Mouse (Mus musculus) liver, embryonic 14.5 days (tissue): ENCODE measurements around the gene Farp1. TPM values are rescaled to one million over a fixed set of nuclear protein-coding genes. Genes with fewer than 3 reads are reported as not detected.

Source experiments
- ATAC-seq: fragments of 200-750 bp; cut with Nextera tagmentation; 2 replicates; pipeline ENCODE4 v1.8.0; 2017; ENCODE audit warnings: moderate number of reproducible peaks, mild to moderate bottlenecking, moderate library complexity; ENCODE audit not compliant: insufficient read depth
- DNase-seq, 3 experiments: peaks; one replicate each; pipeline ENCODE4 v3.0.0-alpha.2; 2012 to 2013; ENCODE audit warnings: low read depth in 3 of 3, low spot score in 3 of 3
- H3K27ac ChIP-seq: fragments of 300-500 bp; sonication (generic); 2 replicates; pipeline ENCODE4 v1.5.1; 2014; ENCODE audit warnings: moderate library complexity, mild to moderate bottlenecking, control low read depth, inconsistent platforms
- H3K27me3 ChIP-seq: fragments of 300-500 bp; sonication (generic); 2 replicates; pipeline ENCODE4 v1.6.1; 2014; ENCODE audit warnings: mild to moderate bottlenecking, low read length, moderate library complexity; ENCODE audit not compliant: control insufficient read depth, insufficient read depth
- H3K36me3 ChIP-seq: fragments of 300-500 bp; sonication (generic); replicated peaks from 2 replicates; pipeline ENCODE4 v1.6.1; 2014; ENCODE audit warnings: low read depth; ENCODE audit not compliant: control insufficient read depth, insufficient read depth
- H3K4me1 ChIP-seq, 2 experiments: fragments of 200-500 bp in 1 of 2; fragments of 300-500 bp in 1 of 2; sonication (generic) in 1 of 2; replicated peaks; 2 replicates each; pipeline ENCODE4 v1.6.1; 2012 to 2014; ENCODE audit warnings: antibody characterized with exemption in 1 of 2, inconsistent platforms in 1 of 2, low read length in 1 of 2; ENCODE audit not compliant: control insufficient read depth in 2 of 2, insufficient read depth in 2 of 2
- H3K4me2 ChIP-seq: fragments of 300-500 bp; sonication (generic); 2 replicates; pipeline ENCODE4 v1.6.1; 2014; ENCODE audit warnings: low read depth, mild to moderate bottlenecking, control low read depth, moderate library complexity
- H3K4me3 ChIP-seq, 2 experiments: fragments of 200-500 bp in 1 of 2; fragments of 300-500 bp in 1 of 2; sonication (generic) in 1 of 2; 2 replicates each; pipeline ENCODE4 v1.5.1; 2012 to 2014; ENCODE audit warnings: low read depth in 2 of 2, low read length in 2 of 2, mild to moderate bottlenecking in 2 of 2, control low read depth in 1 of 2, inconsistent platforms in 1 of 2, moderate library complexity in 1 of 2; ENCODE audit not compliant: insufficient read depth in 1 of 2
- H3K9ac ChIP-seq: fragments of 300-500 bp; sonication (generic); replicated peaks from 2 replicates; pipeline ENCODE4 v1.6.1; 2014; ENCODE audit warnings: mild to moderate bottlenecking, control low read depth, moderate library complexity
- H3K9me3 ChIP-seq: fragments of 300-500 bp; sonication (generic); 2 replicates; pipeline ENCODE4 v1.6.1; 2016; ENCODE audit warnings: low read length, mixed read lengths; ENCODE audit not compliant: control insufficient read depth
- CTCF ChIP-seq: IDR thresholded peaks from 2 replicates; pipeline ENCODE4 v1.5.1; 2016; ENCODE audit warnings: antibody characterized with exemption, low read depth, control low read depth
- EP300 ChIP-seq: IDR thresholded peaks from 2 replicates; pipeline ENCODE4 v1.6.1; 2016; ENCODE audit warnings: antibody characterized with exemption, low read depth
- WGBS: fragments of 180-500 bp; shearing (Covaris S2); extraction: QIAGEN DNeasy Blood & Tissue Kit; methylation state at CpG from one replicate; pipeline ENCODE4 v1.1.7; 2014; ENCODE audit not compliant: insufficient replicate concordance; 5-methylcytosine and 5-hydroxymethylcytosine counted together
- polyA plus RNA-seq, 2 experiments: library from polyadenylated mRNA; depleted of rRNA in 1 of 2; stranded (reverse) in 1 of 2; unstranded in 1 of 2; fragments of >200 nt; fragmentation: Nextera tagmentation in 1 of 2; extraction: Ambion mirVana in 1 of 2; gene quantifications; 2 replicates each; pipeline versions ENCODE4 v1.2.1 to v1.2.3; 2012 to 2014

The Farp1 gene
- polyA plus RNA-seq, 2 experiments: 3.0 to 4.3 TPM

DNA sequence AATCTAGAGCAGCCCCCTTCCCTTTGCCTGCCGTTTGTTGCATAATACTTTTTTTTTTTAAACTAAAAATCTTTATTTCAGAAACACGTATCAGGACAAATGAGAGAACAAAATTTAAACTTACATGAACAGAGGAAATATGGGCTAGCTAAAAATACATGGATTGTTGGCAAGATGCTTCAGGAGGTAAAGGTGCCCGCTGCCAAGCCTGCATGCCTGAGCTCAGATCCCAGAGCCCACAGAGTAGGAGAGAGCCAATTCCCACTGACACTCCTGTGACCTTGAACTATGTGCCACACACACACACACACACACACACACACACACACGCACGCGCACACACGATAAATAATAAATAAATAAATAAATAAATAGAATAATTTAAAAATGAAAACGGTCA, 29.0 kb upstream of the Farp1 start:
- H3K9me3 ChIP-seq: no peaks in the 10 kb centered on the region
- TF ChIP-seq CTCF (no peak), EP300 (no peak)
- WGBS: 78% methylated on average over 8 of the region's 8 CpGs
- H3K27me3 ChIP-seq: no peaks in the 10 kb centered on the region
- DNase-seq (no peak), ATAC-seq (no peak)
- H3K4me3 ChIP-seq: no peak overlapping the region
- H3K36me3 ChIP-seq: no peaks in the 10 kb centered on the region
- no peak overlapping the region for H3K27ac ChIP-seq
- H3K4me1 ChIP-seq: no peaks in the 10 kb centered on the region
- no peak overlapping the region for H3K9ac ChIP-seq
- no peak overlapping the region for H3K4me2 ChIP-seq

DNA sequence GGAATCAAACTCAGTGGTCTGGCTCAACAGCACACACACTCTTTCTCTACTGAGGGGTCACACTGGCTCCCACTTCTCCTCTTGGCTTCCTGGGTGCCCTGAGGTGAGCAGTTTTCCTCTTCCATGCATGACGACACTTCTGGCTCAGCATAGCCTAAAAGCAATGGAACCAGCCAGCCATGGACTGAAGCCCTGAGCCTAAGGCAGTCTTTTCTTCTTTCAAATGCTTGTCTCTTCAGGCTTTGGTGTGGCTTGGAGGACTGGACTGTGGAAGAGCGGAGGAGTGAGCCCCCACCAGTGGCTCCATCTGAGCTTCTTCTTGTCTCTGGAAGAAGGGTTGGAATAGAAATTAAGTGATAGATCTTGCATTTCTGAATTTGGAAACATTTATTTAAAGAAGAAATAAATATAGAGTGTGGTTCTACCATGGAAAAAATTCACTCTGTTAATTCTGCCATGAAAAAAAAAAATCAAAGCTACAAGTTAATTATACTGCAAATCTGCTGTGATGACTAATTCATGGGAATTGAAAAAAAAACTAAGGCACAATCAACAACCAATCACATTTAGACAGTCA, 19.8 kb upstream of the Farp1 start:
- Histone ChIP-seq H3K9ac (no peak overlapping the region), H3K36me3 (no peaks in the 10 kb centered on the region), H3K4me3 (no peak overlapping the region), H3K27ac (no peak overlapping the region), H3K4me1 (no peaks in the 10 kb centered on the region), H3K27me3 (no peaks in the 10 kb centered on the region), H3K9me3 (no peaks in the 10 kb centered on the region), H3K4me2 (no peak overlapping the region)
- WGBS: 68% methylated on average over 2 of the region's 2 CpGs
- no peak for DNase-seq
- no peak for ATAC-seq
- no peak for TF ChIP-seq CTCF
- no peak for TF ChIP-seq EP300

DNA sequence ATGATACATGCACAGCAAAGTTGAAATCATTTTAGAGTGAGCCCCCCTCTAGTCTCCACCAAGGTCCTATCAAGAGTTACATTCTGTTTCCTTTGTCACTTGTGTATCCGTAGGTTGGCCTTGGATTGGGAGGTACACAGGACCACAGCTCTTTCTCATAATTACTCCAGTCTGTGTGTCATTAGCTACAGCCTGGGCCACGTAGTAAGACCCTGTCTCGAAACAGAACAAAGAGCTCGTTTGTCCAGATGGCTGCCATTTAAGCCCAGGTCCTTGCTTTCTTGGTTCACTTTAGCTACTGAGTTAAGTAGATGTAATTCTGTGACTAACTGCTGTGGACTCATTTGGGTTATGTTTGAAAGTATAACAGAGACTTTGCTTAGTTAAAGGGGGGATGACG, 12.6 kb upstream of the Farp1 start:
- WGBS: 63% methylated on average over 5 of the region's 5 CpGs
- H3K27ac ChIP-seq: no peak overlapping the region
- H3K4me3 ChIP-seq: no peak overlapping the region
- H3K4me2 ChIP-seq: no peak overlapping the region
- no peaks in the 10 kb centered on the region for H3K9me3 ChIP-seq
- no peaks in the 10 kb centered on the region for H3K4me1 ChIP-seq
- no peaks in the 10 kb centered on the region for H3K36me3 ChIP-seq
- DNase-seq: no peak
- no peak for ATAC-seq
- no peaks in the 10 kb centered on the region for H3K27me3 ChIP-seq
- no peak overlapping the region for H3K9ac ChIP-seq
- TF ChIP-seq EP300 (no peak), CTCF (no peak)

DNA sequence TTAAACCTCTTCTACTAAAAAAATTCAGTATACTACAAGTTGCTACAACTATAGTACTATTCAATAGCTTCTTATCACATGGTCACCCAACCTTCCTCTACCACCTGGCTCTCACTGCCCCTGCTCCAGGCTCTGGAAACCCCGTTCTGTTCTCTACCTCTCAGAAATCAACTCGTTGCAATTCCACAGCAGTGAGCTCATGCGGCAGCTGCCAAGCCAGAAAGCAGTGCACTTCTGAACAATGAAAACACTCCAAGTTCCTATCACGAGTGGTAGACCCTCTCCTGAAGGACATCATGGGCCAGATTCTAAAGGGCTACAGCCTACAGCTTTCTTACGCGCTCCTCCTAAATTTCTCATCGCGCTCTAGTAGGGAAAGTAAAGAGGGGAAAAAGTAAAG, 9.6 kb upstream of the Farp1 start:
- Histone ChIP-seq H3K27ac (no peak overlapping the region), H3K9me3 (no peaks in the 10 kb centered on the region), H3K36me3 (no peaks in the 10 kb centered on the region), H3K27me3 (no peaks in the 10 kb centered on the region), H3K4me2 (no peak overlapping the region), H3K4me1 (no peaks in the 10 kb centered on the region), H3K4me3 (no peak overlapping the region), H3K9ac (no peak overlapping the region)
- ATAC-seq: no peak
- TF ChIP-seq EP300 (no peak), CTCF (no peak)
- DNase-seq: no peak
- WGBS: 70% methylated on average over 8 of the region's 8 CpGs

DNA sequence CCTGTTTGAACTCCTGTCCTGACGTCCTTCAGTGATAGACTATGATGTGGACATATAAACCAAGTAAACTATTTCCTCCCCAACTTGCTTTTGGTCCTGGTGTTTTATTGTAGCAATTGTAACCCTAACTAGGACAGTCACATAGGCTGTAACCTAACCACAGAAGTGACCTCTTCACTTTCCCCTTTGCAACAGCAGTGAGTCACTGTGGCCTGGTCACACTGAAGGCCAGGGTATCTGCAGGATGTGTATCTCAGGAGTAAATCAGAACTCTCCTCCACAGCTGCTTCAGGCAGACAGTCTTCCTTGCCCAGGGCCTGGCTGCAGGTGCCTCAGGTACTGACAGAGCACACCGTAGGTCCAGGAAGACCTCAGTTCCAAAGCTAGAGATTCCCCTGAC, 3.6 kb upstream of the Farp1 start:
- no peak for TF ChIP-seq CTCF

More for the DNA sequence above, 3.6 kb upstream of the Farp1 start:
- ATAC-seq (no peak), DNase-seq (no peak)
- Histone ChIP-seq H3K9me3 (no peaks in the 10 kb centered on the region), H3K4me1 (no peaks in the 10 kb centered on the region), H3K4me3 (no peak overlapping the region), H3K9ac (no peak overlapping the region), H3K27ac (no peak overlapping the region), H3K4me2 (no peak overlapping the region), H3K27me3 (peaks cover 24% of the 10 kb centered on the region), H3K36me3 (no peaks in the 10 kb centered on the region)
- 55% methylated on average over 2 of the region's 2 CpGs for WGBS
